Mouse (Mus musculus) ES-Bruce4 (cell line): ENCODE data around the gene Vax2.

Experiments used
- CTCF ChIP-seq: IDR thresholded peaks from one replicate; pipeline ENCODE4 v1.8.1; 2011; ENCODE audit warnings: low read depth, low read length
- EP300 ChIP-seq: IDR thresholded peaks from 2 replicates; pipeline ENCODE4 v1.6.1; 2011; ENCODE audit warnings: low read depth, low read length; ENCODE audit not compliant: insufficient read depth

DNA sequence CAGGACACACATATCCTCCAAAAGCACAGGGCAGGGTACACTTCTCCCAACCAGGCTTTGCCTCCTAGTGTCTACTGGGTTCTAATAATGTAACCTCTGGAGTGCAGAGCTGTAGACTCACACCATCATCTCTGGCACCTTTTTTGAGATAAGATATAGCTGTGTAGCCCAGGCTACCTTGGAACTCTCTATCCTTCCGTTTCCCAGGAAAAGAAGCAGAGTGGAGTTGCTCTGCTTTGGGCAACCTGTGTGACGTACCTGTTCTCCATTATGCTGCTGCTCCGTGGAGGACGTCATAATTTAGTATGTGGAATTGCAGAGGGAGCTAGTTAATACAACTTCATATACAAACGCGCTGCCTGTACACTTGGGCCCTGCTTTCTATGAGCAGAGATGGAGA is 51.3 kb downstream of the Vax2 start, which contains the start of gene Ankrd53:
- TF ChIP-seq CTCF (no peak), EP300 (no peak)
